Mouse (Mus musculus): Measurements from ENCODE around the gene St8sia2. TPM values are rescaled to one million over a fixed set of nuclear protein-coding genes. Genes with fewer than 3 reads are reported as not detected.

The St8sia2 gene
- polyA plus RNA-seq, 1 experiment from 2014 or later = 0.07 TPM

DNA sequence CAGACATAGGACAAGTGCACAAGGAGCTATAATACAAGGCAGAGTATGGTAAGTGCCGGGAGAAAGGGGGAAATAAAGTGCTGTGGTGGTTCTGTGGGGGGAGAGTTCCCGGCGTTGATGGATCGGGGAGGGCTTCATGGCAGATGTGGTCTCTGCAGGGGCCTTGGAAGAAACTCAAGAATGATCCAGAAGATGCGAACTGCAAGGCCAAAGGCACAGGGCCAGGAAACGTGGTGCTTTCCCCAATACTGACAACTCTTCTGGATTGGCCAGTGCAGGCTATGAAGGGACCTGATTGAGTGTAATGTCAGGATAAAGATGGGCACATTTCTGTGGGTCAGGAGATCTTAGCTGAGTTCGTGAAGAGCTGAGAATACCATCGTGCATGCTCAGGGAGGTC lies 74.3 kb downstream of the St8sia2 start:
- WGBS (ENCODE audit: insufficient replicate concordance) = 59% methylated on average over 8 of the region's 8 CpGs
- H3K9me3 ChIP-seq (replicated peaks; ENCODE audit: control insufficient read depth, low read length) = no peaks in the 10 kb centered on the region
- H3K4me1 ChIP-seq (ENCODE audit: control insufficient read depth, low read depth, low read length) = no peaks in the 10 kb centered on the region
- no peak overlapping the region for H3K4me2 ChIP-seq (ENCODE audit: low read depth, low read length)
- no peaks in the 10 kb centered on the region for H3K27me3 ChIP-seq (ENCODE audit: control insufficient read depth, insufficient read depth, low read depth, low read length)
- no peaks in the 10 kb centered on the region for H3K36me3 ChIP-seq (ENCODE audit: control insufficient read depth, insufficient read depth)
- no peak overlapping the region for H3K9ac ChIP-seq (ENCODE audit: low read depth, low read length)
- ATAC-seq (ENCODE audit: low read depth) = no peak
- no peak overlapping the region for H3K27ac ChIP-seq (ENCODE audit: low read length)
- no peak overlapping the region for H3K4me3 ChIP-seq (ENCODE audit: low read depth, low read length)

DNA sequence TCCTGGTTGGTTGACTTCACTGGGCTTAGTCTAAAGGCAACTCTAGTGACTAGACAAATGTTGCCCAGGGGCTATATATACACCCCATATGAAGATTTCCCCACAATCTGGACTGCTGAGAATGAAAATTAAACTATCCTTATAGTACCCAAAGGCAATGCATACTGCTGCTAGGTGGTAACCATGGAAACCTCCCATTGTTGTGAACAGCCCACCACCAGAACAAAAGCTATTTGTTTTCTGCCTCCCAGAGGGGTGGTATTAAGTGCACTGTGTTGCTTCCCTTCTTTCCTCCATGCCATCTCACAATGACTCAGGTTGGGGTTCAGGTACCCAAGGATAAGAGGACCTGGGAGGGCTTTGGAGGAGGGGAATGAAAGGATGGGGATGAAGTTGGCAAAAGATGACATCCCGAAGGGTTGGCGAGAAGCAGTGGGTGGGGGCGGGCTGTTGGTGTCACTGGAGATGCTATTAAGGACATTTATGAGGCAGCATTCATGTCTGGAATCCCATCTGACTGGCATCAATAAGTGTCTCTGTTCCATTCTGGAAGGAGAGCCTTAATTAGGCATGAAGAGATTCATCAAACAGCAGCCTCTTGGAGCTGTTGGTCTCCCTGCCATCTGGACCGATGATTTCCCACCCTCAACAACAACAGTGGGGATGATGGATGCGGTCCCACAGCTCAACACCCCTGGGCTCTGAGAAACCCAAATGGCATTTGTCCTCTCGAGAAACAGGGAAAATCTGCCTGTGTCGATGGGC lies 75.3 kb downstream of the St8sia2 start:
- no peaks in the 10 kb centered on the region for H3K27me3 ChIP-seq (ENCODE audit: control insufficient read depth, insufficient read depth, low read depth, low read length)
- H3K4me2 ChIP-seq (ENCODE audit: low read depth, low read length) = no peak overlapping the region
- no peak for ATAC-seq (ENCODE audit: low read depth)
- H3K27ac ChIP-seq (ENCODE audit: low read length) = no peak overlapping the region
- no peaks in the 10 kb centered on the region for H3K36me3 ChIP-seq (ENCODE audit: control insufficient read depth, insufficient read depth)
- no peak overlapping the region for H3K9ac ChIP-seq (ENCODE audit: low read depth, low read length)
- no peaks in the 10 kb centered on the region for H3K4me1 ChIP-seq (ENCODE audit: control insufficient read depth, low read depth, low read length)
- no peak overlapping the region for H3K4me3 ChIP-seq (ENCODE audit: low read depth, low read length)
- H3K9me3 ChIP-seq (replicated peaks; ENCODE audit: control insufficient read depth, low read length) = no peaks in the 10 kb centered on the region
- WGBS (ENCODE audit: insufficient replicate concordance) = 62% methylated on average over 7 of the region's 7 CpGs

DNA sequence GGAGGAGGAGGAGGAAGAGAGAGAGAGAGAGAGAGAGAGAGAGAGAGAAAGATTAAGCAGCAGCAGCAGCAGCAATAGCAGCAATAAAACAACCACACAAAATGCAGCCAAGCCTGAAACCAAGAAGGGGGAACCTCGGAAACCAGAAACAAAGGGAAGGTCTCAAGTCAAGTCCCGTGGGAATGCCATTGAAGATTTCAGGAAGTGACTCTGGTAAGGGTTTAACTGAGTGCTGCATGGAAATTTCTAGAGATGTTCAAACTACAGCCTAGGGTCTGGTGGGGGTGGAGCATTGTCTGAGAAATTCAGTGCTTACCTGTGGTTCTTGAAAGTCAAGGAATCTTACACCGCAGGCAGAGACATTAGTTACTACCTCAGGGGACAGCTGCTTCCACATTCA lies 77.4 kb downstream of the St8sia2 start:
- no peak overlapping the region for H3K27ac ChIP-seq (ENCODE audit: low read length)
- no peaks in the 10 kb centered on the region for H3K27me3 ChIP-seq (ENCODE audit: control insufficient read depth, insufficient read depth, low read depth, low read length)
- no peaks in the 10 kb centered on the region for H3K36me3 ChIP-seq (ENCODE audit: control insufficient read depth, insufficient read depth)
- WGBS (ENCODE audit: insufficient replicate concordance) = 36% methylated on average over 3 of the region's 3 CpGs
- no peaks in the 10 kb centered on the region for H3K9me3 ChIP-seq (replicated peaks; ENCODE audit: control insufficient read depth, low read length)
- ATAC-seq (ENCODE audit: low read depth) = no peak
- H3K9ac ChIP-seq (ENCODE audit: low read depth, low read length) = no peak overlapping the region
- H3K4me1 ChIP-seq (ENCODE audit: control insufficient read depth, low read depth, low read length) = no peaks in the 10 kb centered on the region
- H3K4me3 ChIP-seq (ENCODE audit: low read depth, low read length) = no peak overlapping the region
- no peak overlapping the region for H3K4me2 ChIP-seq (ENCODE audit: low read depth, low read length)

DNA sequence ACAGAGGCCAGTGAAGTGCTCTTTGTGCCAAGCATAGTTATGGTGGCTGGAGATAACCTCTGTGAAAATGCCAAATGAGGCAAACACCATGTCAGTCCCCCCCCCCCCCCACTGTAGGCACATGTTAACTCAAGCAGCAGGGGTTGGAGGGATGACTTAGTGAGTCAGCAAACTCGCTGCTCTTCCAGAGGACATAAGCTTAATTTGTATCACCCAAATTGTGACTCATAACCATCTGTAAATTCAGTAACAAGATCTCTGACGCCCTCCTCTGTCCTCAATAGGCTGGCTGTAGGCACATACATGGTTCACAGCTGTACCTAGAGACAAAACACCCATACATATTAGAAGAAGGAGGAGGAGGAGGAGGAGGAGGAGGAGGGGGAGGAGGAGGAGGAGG lies 77.8 kb downstream of the St8sia2 start:
- no peaks in the 10 kb centered on the region for H3K4me1 ChIP-seq (ENCODE audit: control insufficient read depth, low read depth, low read length)
- ATAC-seq (ENCODE audit: low read depth) = no peak
- H3K9ac ChIP-seq (ENCODE audit: low read depth, low read length) = no peak overlapping the region
- no peak overlapping the region for H3K4me3 ChIP-seq (ENCODE audit: low read depth, low read length)
- H3K36me3 ChIP-seq (ENCODE audit: control insufficient read depth, insufficient read depth) = no peaks in the 10 kb centered on the region
- WGBS (ENCODE audit: insufficient replicate concordance) = 39% methylated on average over 2 of the region's 2 CpGs
- H3K9me3 ChIP-seq (replicated peaks; ENCODE audit: control insufficient read depth, low read length) = no peaks in the 10 kb centered on the region
- no peaks in the 10 kb centered on the region for H3K27me3 ChIP-seq (ENCODE audit: control insufficient read depth, insufficient read depth, low read depth, low read length)
- H3K27ac ChIP-seq (ENCODE audit: low read length) = no peak overlapping the region
- no peak overlapping the region for H3K4me2 ChIP-seq (ENCODE audit: low read depth, low read length)

DNA sequence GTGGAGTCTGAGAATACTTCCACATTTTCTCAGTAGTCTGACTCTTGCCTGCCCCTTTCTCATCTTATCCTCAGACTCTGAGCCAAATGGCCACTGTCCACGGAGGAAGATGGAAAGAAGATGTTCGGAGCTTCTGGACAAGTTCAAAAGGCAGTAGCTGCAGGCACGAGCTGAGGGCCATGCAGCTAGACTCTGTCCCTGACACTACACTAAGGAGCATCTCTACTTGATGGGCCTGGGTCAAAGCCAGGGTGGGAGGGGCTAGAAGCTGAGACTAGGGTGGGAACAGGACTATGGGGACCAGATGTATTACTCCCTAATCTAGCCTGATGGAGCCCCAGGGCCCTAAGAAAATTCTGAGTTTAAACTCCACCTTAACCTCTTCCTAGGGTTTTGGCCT lies 80.5 kb downstream of the St8sia2 start:
- Histone ChIP-seq H3K36me3 (ENCODE audit: control insufficient read depth, insufficient read depth) (no peaks in the 10 kb centered on the region), H3K4me3 (ENCODE audit: low read depth, low read length) (no peak overlapping the region), H3K4me2 (ENCODE audit: low read depth, low read length) (no peak overlapping the region), H3K27ac (ENCODE audit: low read length) (no peak overlapping the region), H3K9me3 (replicated peaks; ENCODE audit: control insufficient read depth, low read length) (no peaks in the 10 kb centered on the region), H3K27me3 (ENCODE audit: control insufficient read depth, insufficient read depth, low read depth, low read length) (no peaks in the 10 kb centered on the region), H3K4me1 (ENCODE audit: control insufficient read depth, low read depth, low read length) (no peaks in the 10 kb centered on the region), H3K9ac (ENCODE audit: low read depth, low read length) (no peak overlapping the region)
- no peak for ATAC-seq (ENCODE audit: low read depth)
- WGBS (ENCODE audit: insufficient replicate concordance) = 59% methylated on average over 3 of the region's 3 CpGs

DNA sequence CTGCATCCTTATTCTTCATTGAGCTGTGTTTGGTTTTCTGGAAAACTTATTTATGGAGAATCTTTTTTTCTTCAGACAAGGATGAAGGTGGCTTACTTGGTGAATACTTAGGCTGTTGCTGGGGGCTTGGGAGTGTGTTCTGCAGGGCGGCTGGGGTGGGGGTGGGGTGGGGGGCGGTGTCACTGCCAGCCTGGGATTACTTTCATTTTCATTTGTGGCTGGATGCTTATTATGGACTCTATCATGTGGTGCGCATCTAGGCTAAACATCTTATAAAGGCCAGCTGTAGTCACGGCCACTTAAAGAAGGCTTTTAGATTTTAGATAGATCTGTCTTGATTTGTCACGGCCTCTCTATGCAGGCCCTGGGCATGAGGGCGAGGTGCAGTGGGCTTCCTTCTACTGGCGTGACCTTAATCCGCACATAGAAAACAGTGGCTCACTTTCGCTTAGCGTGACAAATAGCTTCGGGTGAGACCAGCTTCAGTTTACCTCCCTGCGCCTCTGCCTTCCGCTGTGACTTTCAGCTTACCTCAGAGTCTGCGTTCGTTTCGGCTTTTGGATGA lies 92.5 kb downstream of the St8sia2 start:
- ATAC-seq (ENCODE audit: low read depth) = no peak
- H3K4me3 ChIP-seq (ENCODE audit: low read depth, low read length) = no peak overlapping the region
- no peaks in the 10 kb centered on the region for H3K27me3 ChIP-seq (ENCODE audit: control insufficient read depth, insufficient read depth, low read depth, low read length)
- H3K27ac ChIP-seq (ENCODE audit: low read length) = no peak overlapping the region
- WGBS (ENCODE audit: insufficient replicate concordance) = 75% methylated on average over 16 of the region's 16 CpGs
- no peak overlapping the region for H3K9ac ChIP-seq (ENCODE audit: low read depth, low read length)
- H3K4me1 ChIP-seq (ENCODE audit: control insufficient read depth, low read depth, low read length) = no peaks in the 10 kb centered on the region
- H3K4me2 ChIP-seq (ENCODE audit: low read depth, low read length) = no peak overlapping the region
- H3K9me3 ChIP-seq (replicated peaks; ENCODE audit: control insufficient read depth, low read length) = no peaks in the 10 kb centered on the region
- H3K36me3 ChIP-seq (ENCODE audit: control insufficient read depth, insufficient read depth) = no peaks in the 10 kb centered on the region

DNA sequence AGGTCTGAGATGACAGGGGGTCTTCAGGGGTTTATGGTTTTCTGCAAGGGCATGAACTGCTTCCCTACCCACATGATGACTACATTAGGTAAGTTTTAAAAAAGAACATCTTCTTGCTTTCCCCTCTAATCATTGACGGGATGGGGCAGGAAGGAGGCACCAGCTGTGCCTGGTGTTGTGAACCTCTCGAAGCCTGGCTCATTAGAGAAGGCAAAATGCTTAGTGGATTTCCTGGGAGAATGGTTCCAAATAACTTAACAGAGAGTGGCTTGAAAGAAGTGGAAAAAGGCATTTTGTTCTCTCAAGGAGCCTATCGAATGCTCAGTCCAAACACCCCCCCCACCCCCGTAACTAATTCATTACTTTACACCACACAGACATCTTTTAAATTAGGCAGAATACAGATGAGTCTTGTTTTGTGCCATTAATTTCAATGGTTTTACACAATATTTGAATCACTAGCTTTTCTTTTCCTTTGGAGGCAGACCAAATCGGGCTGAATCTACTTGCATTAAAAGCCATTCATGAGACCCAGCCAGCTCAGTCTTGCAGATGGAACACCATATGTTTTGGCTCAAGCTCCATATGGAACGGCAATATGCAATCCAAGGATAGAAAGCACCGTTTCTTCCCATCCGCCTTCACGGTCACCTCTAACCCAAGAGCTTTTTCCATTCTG lies 95.7 kb downstream of the St8sia2 start:
- Histone ChIP-seq H3K4me3 (ENCODE audit: low read depth, low read length) (no peak overlapping the region), H3K36me3 (ENCODE audit: control insufficient read depth, insufficient read depth) (no peaks in the 10 kb centered on the region), H3K27ac (ENCODE audit: low read length) (no peak overlapping the region), H3K9ac (ENCODE audit: low read depth, low read length) (no peak overlapping the region), H3K9me3 (replicated peaks; ENCODE audit: control insufficient read depth, low read length) (no peaks in the 10 kb centered on the region), H3K4me2 (ENCODE audit: low read depth, low read length) (no peak overlapping the region), H3K4me1 (ENCODE audit: control insufficient read depth, low read depth, low read length) (no peaks in the 10 kb centered on the region), H3K27me3 (ENCODE audit: control insufficient read depth, insufficient read depth, low read depth, low read length) (no peaks in the 10 kb centered on the region)
- 67% methylated on average over 9 of the region's 9 CpGs for WGBS (ENCODE audit: insufficient replicate concordance)
- no peak for ATAC-seq (ENCODE audit: low read depth)

DNA sequence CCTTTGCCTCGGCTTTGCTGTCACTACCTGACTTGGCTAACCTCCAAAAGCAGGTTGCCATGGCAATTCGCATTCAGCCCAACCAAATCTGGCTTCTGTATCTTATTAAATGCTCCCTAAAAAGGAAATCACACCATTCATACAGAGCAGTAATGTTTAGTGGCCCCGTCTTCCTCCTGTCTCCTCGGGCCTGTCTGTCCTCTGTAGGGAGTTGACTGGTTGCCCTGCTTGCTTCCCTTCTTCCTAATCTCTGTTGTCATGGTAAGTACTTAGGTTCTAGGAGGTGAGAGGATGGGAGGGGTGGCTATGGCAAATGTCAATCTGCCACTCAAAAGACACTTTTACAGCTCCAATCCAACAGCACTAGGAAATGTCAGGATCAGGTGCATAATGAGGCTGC lies 101.6 kb downstream of the St8sia2 start:
- ATAC-seq (ENCODE audit: low read depth) = no peak
- no peaks in the 10 kb centered on the region for H3K9me3 ChIP-seq (replicated peaks; ENCODE audit: control insufficient read depth, low read length)
- H3K36me3 ChIP-seq (ENCODE audit: control insufficient read depth, insufficient read depth) = no peaks in the 10 kb centered on the region
- H3K27ac ChIP-seq (ENCODE audit: low read length) = no peak overlapping the region
- H3K27me3 ChIP-seq (ENCODE audit: control insufficient read depth, insufficient read depth, low read depth, low read length) = no peaks in the 10 kb centered on the region
- H3K9ac ChIP-seq (ENCODE audit: low read depth, low read length) = no peak overlapping the region
- H3K4me3 ChIP-seq (ENCODE audit: low read depth, low read length) = no peak overlapping the region
- 31% methylated on average over 4 of the region's 4 CpGs for WGBS (ENCODE audit: insufficient replicate concordance)
- no peaks in the 10 kb centered on the region for H3K4me1 ChIP-seq (ENCODE audit: control insufficient read depth, low read depth, low read length)
- H3K4me2 ChIP-seq (ENCODE audit: low read depth, low read length) = no peak overlapping the region

DNA sequence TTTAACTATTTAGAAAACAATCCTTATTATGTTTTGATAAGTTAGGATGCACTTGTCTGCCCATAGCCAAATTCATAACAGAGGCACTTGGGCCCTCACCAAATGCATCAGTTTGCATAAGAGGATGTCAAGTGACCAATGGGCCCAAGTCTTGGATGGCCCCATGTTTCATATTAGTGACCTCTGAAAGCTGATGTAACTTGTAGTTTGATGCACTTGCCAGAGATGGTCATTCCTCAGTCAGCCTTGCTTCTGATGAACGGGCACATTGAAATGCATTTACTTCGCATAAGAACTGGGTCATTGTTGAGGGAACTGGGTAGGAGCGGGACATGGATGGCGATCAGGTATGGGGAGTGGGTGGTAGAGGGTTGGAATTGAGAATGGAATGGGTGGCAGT lies 102.6 kb downstream of the St8sia2 start:
- no peaks in the 10 kb centered on the region for H3K27me3 ChIP-seq (ENCODE audit: control insufficient read depth, insufficient read depth, low read depth, low read length)
- H3K27ac ChIP-seq (ENCODE audit: low read length) = no peak overlapping the region
- no peak overlapping the region for H3K9ac ChIP-seq (ENCODE audit: low read depth, low read length)

More for the DNA sequence above, 102.6 kb downstream of the St8sia2 start:
- H3K36me3 ChIP-seq (ENCODE audit: control insufficient read depth, insufficient read depth) = no peaks in the 10 kb centered on the region
- H3K4me1 ChIP-seq (ENCODE audit: control insufficient read depth, low read depth, low read length) = no peaks in the 10 kb centered on the region
- ATAC-seq (ENCODE audit: low read depth) = no peak
- no peak overlapping the region for H3K4me3 ChIP-seq (ENCODE audit: low read depth, low read length)
- 72% methylated on average over 4 of the region's 4 CpGs for WGBS (ENCODE audit: insufficient replicate concordance)
- no peaks in the 10 kb centered on the region for H3K9me3 ChIP-seq (replicated peaks; ENCODE audit: control insufficient read depth, low read length)
- H3K4me2 ChIP-seq (ENCODE audit: low read depth, low read length) = no peak overlapping the region
